Mouse (Mus musculus) C2C12 (cell line): ENCODE results near the gene Fars2.

Experiments
- CTCF ChIP-seq: IDR thresholded peaks from one replicate; pipeline ENCODE4 v1.5.1; 2011; ENCODE audit not compliant: control insufficient read depth, insufficient read depth, insufficient read length
- MAX ChIP-seq: IDR thresholded peaks from one replicate; pipeline ENCODE4 v1.6.1; 2011; ENCODE audit warnings: mild to moderate bottlenecking, control low read depth
- USF1 ChIP-seq: IDR thresholded peaks from one replicate; pipeline ENCODE4 v1.6.1; 2011; ENCODE audit warnings: low read depth, mild to moderate bottlenecking, control low read depth, moderate library complexity

DNA sequence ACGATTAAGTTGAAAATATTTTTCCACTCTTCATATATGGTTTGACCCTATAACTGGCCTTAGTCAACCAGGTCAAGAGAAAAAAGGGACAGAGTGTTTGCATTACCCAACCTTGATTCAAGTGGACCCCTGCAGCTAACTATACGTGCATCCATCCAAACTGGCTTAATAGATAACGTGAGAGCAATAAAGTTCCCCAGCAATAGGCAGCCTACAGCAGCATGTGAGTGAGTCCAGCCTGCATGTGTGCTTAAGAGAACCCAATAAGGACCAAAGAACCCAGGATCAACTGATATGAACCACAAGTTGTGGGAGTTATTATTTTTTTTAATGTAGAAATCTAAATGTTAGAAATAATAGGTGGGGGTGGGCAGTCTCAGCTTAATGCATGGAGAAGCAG is 213.3 kb downstream of the Fars2 start:
- TF ChIP-seq CTCF (no peak), MAX (no peak), USF1 (no peak)
